Mouse (Mus musculus) embryonic fibroblast, embryonic 13.5 days (primary cell): ENCODE results near the gene Nwd1. TPM values are rescaled to one million over a fixed set of nuclear protein-coding genes. Genes with fewer than 3 reads are reported as not detected.

Experiments used
- H3K27ac ChIP-seq: 2 replicates; pipeline ENCODE4 v1.5.1; 2012; ENCODE audit warnings: low read length, control low read depth, inconsistent platforms; ENCODE audit not compliant: insufficient read depth
- H3K4me1 ChIP-seq: 2 replicates; pipeline ENCODE4 v1.6.1; 2011; ENCODE audit warnings: low read length; ENCODE audit not compliant: control insufficient read depth, insufficient read depth
- H3K4me3 ChIP-seq: 2 replicates; pipeline ENCODE4 v1.5.1; 2011; ENCODE audit warnings: mild to moderate bottlenecking, control low read depth, low read length; ENCODE audit not compliant: insufficient read depth
- CTCF ChIP-seq: IDR thresholded peaks from 2 replicates; pipeline ENCODE4 v1.5.1; 2011; ENCODE audit warnings: mild to moderate bottlenecking, control low read depth, low read length, moderate library complexity, borderline replicate concordance; ENCODE audit not compliant: insufficient read depth
- POLR2A ChIP-seq: IDR thresholded peaks from 2 replicates; pipeline ENCODE4 v1.6.1; 2011; ENCODE audit warnings: low read depth, mild to moderate bottlenecking, control low read depth, low read length, moderate library complexity
- polyA plus RNA-seq: library from polyadenylated mRNA; stranded (reverse); fragments of >200 nt; gene quantifications from 2 replicates; pipeline ENCODE4 v1.2.4, GENCODE M21; 2011; ENCODE audit warnings: low read depth; ENCODE audit not compliant: missing spikeins, insufficient read length

Gene Nwd1
- not detected in 2 replicates for polyA plus RNA-seq

DNA sequence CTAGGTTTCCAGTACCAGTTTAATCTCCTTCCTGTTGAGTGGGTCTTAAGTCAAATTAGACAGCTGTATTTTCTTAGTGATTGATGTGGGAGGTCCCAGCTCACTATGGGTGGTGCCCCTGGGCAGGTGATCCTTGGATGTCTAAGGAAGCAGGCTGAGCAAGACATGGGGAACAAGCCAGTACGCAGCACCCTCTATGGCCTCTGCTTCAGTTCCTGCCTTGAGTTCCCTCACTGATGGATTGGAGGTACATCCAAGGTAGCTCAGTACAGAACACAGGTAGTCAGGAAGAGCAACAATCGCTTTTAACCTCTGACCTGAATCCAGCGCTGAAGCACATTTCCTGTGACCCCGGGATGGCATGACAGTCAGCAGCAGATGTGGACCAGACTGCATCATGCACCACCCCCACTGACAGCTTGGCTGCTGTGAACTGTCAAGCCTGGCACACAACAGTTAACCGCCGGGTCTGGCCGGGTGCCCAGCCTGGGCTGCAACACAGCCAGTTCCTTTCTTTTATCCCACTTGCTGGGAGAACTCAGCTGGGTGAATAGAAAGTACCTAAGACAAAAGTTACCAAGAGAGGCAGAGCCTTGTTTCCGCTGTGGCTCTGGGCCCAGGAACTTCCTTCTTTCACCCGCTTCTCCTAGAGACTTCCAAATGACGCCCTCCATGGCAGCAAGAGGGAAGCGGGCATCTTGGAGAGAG, at the start of gene Nwd1:
Gene Nwd1 (plus strand): TSS at position 652 of the 708 bp plus-strand sequence.
- no peak within 1 kb of the TSS for H3K4me3 ChIP-seq
- TF ChIP-seq CTCF (no peak), POLR2A (no peak)
- H3K27ac ChIP-seq = no peak within 1 kb of the TSS
- no peaks in the 10 kb centered on the region for H3K4me1 ChIP-seq

DNA sequence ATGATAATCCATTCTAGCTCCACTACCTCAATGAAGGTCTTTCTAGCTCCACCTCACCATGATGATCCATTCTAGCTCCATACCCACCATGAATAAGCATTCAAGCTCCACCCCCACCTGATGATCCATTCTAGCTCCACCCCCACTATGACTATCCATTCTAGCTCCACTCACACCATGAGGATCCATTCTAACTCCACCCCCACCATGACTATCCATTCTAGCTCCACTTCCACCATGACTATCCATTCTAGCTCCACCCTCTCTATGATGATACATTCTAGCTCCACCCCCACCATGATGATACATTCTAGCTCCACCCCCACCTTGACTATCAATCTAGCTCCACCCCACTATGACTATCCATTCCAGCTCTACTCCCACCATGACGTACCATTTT, 3.6 kb upstream of the Nwd1 start:
- TF ChIP-seq POLR2A (no peak), CTCF (no peak)
- Histone ChIP-seq H3K4me3 (no peak overlapping the region), H3K4me1 (no peaks in the 10 kb centered on the region), H3K27ac (no peak overlapping the region)

DNA sequence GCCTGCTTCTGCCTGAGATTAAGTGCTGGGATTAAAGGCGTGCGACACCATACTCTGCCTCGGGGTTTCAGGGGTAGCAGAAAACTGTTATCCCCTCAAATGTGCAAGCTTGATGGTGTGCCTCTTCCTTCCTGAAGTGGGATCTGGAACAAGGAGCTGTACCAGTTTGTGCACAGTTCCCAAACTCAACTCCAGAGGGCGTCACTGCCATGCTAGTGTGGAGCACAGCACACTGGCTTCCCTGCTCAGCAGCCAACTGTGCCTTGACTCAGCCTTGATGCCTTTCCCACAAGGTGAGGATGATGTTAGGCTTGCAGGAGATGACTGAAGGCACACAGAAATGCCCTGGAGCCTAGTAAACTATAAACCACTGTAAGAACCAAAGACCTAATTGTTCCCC, 1.9 kb upstream of the Nwd1 start:
- no peaks in the 10 kb centered on the region for H3K4me1 ChIP-seq

DNA sequence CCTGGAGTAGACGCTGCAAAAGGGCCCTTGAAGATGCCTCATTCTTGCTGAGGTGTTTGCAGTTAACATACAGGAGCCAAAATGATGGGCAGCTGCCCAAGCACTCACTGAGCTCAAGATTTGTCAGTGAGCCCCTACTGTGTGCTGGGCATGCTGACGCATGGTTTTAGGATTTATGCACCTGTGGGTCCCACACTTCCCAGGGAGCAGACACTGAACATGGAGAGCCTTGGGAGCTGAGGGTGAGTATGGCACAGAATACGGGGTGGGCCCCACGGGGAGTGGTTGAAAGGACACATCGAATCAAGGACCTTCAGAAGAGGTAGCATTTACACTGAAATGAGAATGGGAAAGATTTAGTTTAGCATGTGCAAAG, 245 bp downstream of the Nwd1 start:
- no peak overlapping the region for H3K4me3 ChIP-seq
- no peaks in the 10 kb centered on the region for H3K4me1 ChIP-seq
- TF ChIP-seq POLR2A (no peak), CTCF (no peak)
- H3K27ac ChIP-seq = no peak overlapping the region

More for the DNA sequence above, 1.9 kb upstream of the Nwd1 start:
- no peak for TF ChIP-seq POLR2A
- peak; percentile 44; the same call in 1 of the 2 replicates for TF ChIP-seq CTCF
- no peak overlapping the region for H3K4me3 ChIP-seq
- H3K27ac ChIP-seq = no peak overlapping the region

DNA sequence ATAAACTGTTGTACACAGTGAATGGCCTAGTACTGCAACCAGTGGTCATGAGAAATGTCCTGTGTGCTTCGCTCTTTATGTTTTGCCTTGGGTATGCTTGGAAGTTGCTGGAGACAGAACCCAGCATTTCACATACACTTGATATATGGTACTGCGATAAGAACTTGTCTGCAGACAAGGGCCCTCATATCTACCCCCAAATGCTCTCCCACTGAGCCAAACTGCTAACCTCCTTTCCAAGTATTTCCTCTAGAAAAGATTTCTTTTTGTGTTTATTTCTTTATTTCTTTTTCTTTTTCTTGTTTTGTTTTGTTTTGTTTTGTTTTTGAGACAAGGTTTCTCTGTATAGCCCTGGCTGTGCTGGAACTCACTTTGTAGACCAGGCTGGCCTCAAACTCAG, 4.2 kb downstream of the Nwd1 start:
- Histone ChIP-seq H3K27ac (no peak overlapping the region), H3K4me1 (no peaks in the 10 kb centered on the region), H3K4me3 (no peak overlapping the region)
- TF ChIP-seq POLR2A (no peak), CTCF (no peak)

DNA sequence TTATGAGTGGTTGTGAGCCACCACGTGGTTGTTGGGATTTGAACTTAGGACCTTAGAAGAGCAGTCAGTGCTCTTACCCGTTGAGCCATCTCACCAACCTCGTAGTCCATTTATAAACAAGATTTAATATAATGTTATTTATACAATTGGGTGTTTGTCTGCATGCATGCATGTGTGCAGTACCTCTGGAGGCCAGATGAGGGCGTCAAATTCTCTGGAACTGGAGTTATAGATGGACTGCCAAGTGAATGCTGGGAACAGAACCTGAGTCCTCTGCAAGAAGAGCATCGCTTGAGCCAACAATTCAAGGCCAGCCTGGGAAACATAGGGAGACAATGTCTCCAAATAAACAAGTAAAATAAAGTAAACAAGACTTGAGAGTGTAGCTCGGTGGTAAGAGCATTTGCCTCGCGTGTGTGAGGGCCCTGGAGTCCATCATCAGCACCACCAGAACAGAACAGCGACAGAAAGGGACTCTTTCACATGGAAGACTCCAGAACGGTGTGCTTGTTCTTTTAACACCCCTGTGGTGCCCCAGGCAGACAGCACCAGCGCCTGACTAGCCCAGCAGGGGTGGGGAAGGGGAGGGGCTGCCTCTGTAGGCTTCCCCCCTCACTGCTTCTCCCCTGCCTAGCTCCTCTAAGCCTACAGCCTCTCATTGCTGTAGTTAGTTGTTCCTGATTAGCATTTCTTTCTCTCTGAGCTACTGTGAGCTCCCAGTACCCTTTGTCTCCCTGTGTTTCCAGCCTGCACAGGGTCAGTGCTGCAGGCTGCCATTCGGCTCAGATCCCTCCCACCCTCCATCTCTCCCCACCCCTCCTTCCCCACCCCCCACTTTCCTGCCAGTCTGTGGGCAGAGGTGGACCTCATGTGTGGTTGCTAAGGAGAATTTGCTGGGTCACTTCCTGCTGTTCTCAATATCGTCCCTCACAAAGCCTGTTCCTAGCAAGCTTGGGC, 8.3 kb downstream of the Nwd1 start:
- H3K4me3 ChIP-seq = no peak overlapping the region
- no peak for TF ChIP-seq POLR2A
- no peak for TF ChIP-seq CTCF
- no peaks in the 10 kb centered on the region for H3K4me1 ChIP-seq
- no peak overlapping the region for H3K27ac ChIP-seq

DNA sequence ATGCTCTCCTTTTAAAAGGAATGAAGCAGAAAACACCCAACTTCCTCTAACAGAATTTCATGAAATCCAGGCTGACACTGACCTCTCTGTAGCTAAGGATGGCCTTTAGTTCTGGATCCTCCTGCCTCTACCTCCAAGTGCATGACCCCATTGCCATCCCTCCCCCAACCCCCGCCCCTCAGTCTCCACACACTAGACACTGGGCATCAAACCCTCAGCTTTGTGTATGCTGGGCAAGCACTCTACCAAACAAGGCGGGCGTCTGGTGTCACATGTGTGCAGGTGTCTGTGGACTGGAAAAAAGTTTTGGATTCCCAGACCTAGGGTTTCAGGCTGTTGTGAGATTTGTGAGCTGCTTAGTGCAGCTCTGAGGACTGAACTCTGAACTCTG, 9.0 kb downstream of the Nwd1 start:
- no peak overlapping the region for H3K4me3 ChIP-seq
- H3K27ac ChIP-seq = no peak overlapping the region
- no peaks in the 10 kb centered on the region for H3K4me1 ChIP-seq
- TF ChIP-seq POLR2A (no peak), CTCF (no peak)

DNA sequence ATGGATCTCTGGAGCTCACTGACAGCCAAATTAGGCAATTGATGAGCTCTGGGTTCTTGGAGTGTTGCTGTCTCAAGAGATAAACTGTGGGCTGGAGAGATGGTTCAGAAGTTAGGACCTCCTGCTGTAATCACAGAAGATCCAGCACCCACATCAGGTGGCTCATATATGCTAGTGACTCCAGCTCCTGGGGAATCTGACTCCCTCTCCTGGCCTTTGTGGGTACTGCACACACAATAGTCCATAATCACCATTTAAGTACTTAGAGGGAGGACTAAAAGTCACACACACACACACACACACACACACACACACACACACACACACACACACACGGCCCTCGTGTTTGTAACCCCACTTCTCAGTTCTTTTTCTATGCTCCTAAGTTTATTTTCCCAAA, 13.5 kb downstream of the Nwd1 start:
- peaks cover 3% of the 10 kb centered on the region; the same call in 1 of the 2 replicates for H3K4me1 ChIP-seq
- H3K4me3 ChIP-seq = no peak overlapping the region
- no peak overlapping the region for H3K27ac ChIP-seq
- no peak for TF ChIP-seq CTCF
- TF ChIP-seq POLR2A = no peak

DNA sequence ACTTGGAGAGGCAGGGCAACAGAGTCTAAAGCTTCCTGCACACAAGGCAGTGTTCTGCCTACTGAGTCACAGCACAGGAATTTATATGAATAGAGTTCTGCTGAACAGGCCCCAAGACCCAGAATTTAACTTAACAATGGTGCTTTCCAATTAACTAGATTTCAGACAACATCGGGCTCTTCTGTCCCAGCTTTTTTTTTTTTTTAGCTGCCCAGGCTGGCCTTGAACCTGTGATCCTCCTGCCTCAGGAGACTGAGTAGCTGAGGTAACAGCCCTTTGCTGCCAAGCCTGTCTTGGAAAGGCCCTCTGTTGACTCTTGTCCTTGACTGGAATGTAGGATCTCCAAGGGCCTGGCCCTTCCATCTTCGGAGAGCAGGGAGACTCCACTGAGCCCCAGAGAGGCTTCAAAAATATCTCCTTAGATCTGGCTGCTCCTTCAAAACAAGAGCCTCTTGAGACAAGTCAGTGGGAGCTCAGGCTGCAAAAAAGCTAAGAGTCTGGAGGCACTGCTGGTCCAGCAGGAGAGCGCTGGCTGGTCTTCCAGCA, 17.7 kb downstream of the Nwd1 start:
- TF ChIP-seq POLR2A = no peak
- Histone ChIP-seq H3K4me1 (peaks cover 3% of the 10 kb centered on the region; the same call in 1 of the 2 replicates), H3K4me3 (no peak overlapping the region), H3K27ac (peak overlapping the region; percentile 46; the same call in 1 of the 2 replicates)

DNA sequence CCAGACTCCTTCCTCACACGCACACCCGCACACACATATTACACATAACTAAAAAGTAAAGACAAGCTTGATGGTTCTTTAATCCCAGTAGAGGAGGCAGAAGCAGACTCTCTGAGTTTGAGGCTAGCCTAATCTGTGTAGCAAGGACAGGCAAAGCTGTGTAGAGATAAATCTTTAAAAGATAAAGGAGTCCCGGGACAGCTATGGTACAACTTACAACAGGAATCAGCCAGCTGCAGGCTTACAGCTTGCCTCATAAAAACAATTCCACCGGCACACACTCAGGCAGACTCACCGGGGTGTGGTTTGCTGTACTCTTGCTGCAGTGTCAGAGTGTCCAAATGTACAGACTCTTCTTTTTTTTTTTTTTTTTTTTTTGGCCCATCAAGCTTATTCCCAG, 18.2 kb downstream of the Nwd1 start:
- peaks cover 3% of the 10 kb centered on the region; the same call in 1 of the 2 replicates for H3K4me1 ChIP-seq
- TF ChIP-seq CTCF (no peak), POLR2A (no peak)
- H3K27ac ChIP-seq = no peak overlapping the region
- no peak overlapping the region for H3K4me3 ChIP-seq
